Mouse (Mus musculus): ENCODE data around the gene Dcst2. TPM values are rescaled to one million over a fixed set of nuclear protein-coding genes. Genes with fewer than 3 reads are reported as not detected.
A peak's percentile ranks its signal among the peaks of the same experiment; 100 is the strongest.

Dcst2 gene
- polyA plus RNA-seq, 2 experiments: 0.03 to 0.04 TPM

DNA sequence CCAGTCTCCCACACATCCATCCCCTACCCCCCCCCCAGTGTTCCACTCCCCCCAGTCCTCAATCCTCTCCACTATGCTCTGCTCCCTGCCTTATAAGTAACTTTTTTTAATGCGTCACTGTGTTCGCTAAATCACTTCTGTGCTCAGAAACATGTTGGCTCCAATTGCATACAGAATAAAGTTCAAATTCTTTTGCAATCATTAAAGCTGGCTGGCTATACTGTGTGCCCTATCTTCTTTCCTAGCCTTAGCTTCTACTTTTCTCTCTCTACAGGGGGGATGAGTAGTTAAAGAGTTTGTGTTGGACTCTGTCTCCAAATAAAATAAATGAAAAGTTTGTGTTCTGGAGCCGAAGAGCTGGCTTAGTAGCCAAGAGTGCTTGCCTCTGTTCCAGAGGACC lies 47.9 kb downstream of the Dcst2 start:
- DNase-seq (ENCODE audit: low read depth in 3 of 3, low spot score in 3 of 3) (no peak), ATAC-seq (ENCODE audit: insufficient read depth) (no peak)
- Histone ChIP-seq H3K4me2 (ENCODE audit: low read depth) (no peak overlapping the region), H3K4me1 (replicated peaks; ENCODE audit: control insufficient read depth in 2 of 2, insufficient read depth in 2 of 2, low read length in 1 of 2) (peaks cover 4 to 6% of the 10 kb centered on the region in 2 experiments), H3K27me3 (ENCODE audit: control insufficient read depth, insufficient read depth, low read length) (no peaks in the 10 kb centered on the region), H3K36me3 (replicated peaks; ENCODE audit: control insufficient read depth, insufficient read depth, low read depth) (peaks cover 11% of the 10 kb centered on the region), H3K4me3 (ENCODE audit: insufficient read depth in 1 of 2, low read depth in 2 of 2, low read length in 2 of 2) (no peak overlapping the region), H3K9ac (replicated peaks) (no peak overlapping the region), H3K9me3 (ENCODE audit: control insufficient read depth, low read length) (no peaks in the 10 kb centered on the region), H3K27ac (no peak overlapping the region)
- WGBS (ENCODE audit: insufficient replicate concordance): 78% methylated on average over 3 of the region's 3 CpGs
- TF ChIP-seq CTCF (IDR thresholded peaks at IDR 0.05; ENCODE audit: low read depth) (no peak), EP300 (IDR thresholded peaks at IDR 0.05; ENCODE audit: low read depth) (no peak)

GRCm38 (mm10) chr3:89410864-89411263 lies 49.1 kb downstream of the Dcst2 start:
- Histone ChIP-seq H3K4me2 (ENCODE audit: low read depth) (peak overlapping the region; percentile 91), H3K9ac (replicated peaks) (peak overlapping the region; percentile 76), H3K27ac (0 out of 2 replicates have a peak overlapping the region, but pooled peaks have one; percentile 20), H3K36me3 (replicated peaks; ENCODE audit: control insufficient read depth, insufficient read depth, low read depth) (peaks cover 21% of the 10 kb centered on the region), H3K4me3 (ENCODE audit: insufficient read depth in 1 of 2, low read depth in 2 of 2, low read length in 2 of 2) (peak overlapping the region; percentile 78 to 94), H3K9me3 (ENCODE audit: control insufficient read depth, low read length) (no peaks in the 10 kb centered on the region), H3K27me3 (ENCODE audit: control insufficient read depth, insufficient read depth, low read length) (no peaks in the 10 kb centered on the region), H3K4me1 (replicated peaks; ENCODE audit: control insufficient read depth in 2 of 2, insufficient read depth in 2 of 2, low read length in 1 of 2) (peaks cover 4 to 6% of the 10 kb centered on the region in 2 experiments)
- no peak for DNase-seq (ENCODE audit: low read depth in 3 of 3, low spot score in 3 of 3)
- no peak for TF ChIP-seq CTCF (IDR thresholded peaks at IDR 0.05; ENCODE audit: low read depth)
- TF ChIP-seq EP300 (IDR thresholded peaks at IDR 0.05; ENCODE audit: low read depth): no peak
- no peak for ATAC-seq (ENCODE audit: insufficient read depth)
- 63% methylated on average over 10 of the region's 10 CpGs for WGBS (ENCODE audit: insufficient replicate concordance)

DNA sequence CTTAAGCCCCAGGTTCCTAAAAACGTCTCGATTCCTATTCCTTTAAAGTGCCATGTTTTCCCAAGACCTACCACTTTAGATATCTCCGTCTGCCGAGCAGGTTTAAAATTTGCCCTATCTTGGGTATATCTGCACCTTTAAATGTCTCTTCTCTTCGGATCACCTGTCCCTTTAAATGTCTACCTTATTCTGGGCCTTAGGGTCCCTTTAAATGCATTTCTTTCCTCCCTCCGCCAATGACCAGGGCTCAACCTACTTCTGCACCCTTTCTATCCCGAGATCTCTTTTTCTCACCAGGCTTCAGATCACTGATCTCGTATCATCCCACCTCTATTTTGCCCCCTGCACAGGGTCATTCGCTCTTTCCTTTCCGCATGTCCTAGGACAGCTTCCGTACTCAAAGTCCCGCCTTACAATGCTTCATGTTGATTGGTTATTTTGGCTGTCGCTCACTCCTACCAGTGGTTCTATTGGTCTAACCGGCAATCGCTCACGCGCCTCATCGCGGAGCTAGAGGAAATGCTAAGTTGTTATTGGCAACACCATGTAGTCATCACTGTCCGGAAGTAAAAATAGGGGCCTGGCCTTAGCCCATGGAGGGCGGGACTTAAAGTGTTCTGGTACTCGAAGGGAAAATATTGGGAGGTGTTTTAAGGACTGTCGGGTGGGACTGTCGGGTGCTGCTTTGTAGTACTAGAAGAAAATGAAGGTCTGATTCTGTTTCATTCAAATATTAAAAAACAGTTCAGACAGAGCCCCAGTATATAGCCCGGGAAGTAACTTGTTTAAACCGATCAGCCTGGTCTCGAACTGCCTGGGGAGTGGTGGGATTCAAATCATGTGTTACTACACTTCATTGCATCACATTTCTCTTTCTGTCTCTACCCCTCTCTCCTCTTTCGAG lies 50.0 kb downstream of the Dcst2 start, which contains the start of gene Flad1:
TSS of gene Flad1 (minus strand) at position 381 of the 904 bp plus-strand sequence.
- ATAC-seq (ENCODE audit: insufficient read depth) (peak; percentile 99), DNase-seq (ENCODE audit: low read depth in 3 of 3, low spot score in 3 of 3) (peak; percentile 99 to 100 (median 99))
- Histone ChIP-seq H3K27ac (peak within 1 kb of the TSS; percentile 31), H3K27me3 (ENCODE audit: control insufficient read depth, insufficient read depth, low read length) (no peaks in the 10 kb centered on the region), H3K4me1 (replicated peaks; ENCODE audit: control insufficient read depth in 2 of 2, insufficient read depth in 2 of 2, low read length in 1 of 2) (peaks cover 5 to 12% of the 10 kb centered on the region in 2 experiments), H3K4me2 (ENCODE audit: low read depth) (peak within 1 kb of the TSS; percentile 91), H3K36me3 (replicated peaks; ENCODE audit: control insufficient read depth, insufficient read depth, low read depth) (peaks cover 28% of the 10 kb centered on the region), H3K9ac (replicated peaks) (peak within 1 kb of the TSS; percentile 76), H3K9me3 (ENCODE audit: control insufficient read depth, low read length) (no peaks in the 10 kb centered on the region), H3K4me3 (ENCODE audit: insufficient read depth in 1 of 2, low read depth in 2 of 2, low read length in 2 of 2) (peak within 1 kb of the TSS; percentile 78 to 94)
- 5% methylated on average over 28 of the region's 28 CpGs for WGBS (ENCODE audit: insufficient replicate concordance)
- TF ChIP-seq CTCF (IDR thresholded peaks at IDR 0.05; ENCODE audit: low read depth) (no peak), EP300 (IDR thresholded peaks at IDR 0.05; ENCODE audit: low read depth) (peak; percentile 76; the same call in 1 of the 2 replicates)

DNA sequence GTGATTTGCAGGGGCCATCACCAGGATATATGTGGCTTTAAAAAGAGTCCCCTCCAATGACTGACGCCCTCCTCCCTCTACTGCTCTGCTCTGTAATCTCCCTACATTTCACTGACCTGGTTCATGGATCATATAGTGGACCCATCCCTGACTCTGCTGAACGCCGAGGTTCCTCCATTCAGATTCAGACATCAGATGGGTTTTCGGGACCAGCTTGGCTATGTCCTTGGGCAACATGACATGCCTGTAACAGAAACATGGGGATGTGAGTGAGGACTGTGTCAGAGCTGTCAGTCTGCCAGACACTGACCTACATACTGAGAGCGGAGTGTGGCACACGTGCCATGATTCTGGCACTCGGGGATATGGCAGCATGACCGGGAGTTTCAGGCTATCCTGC lies 54.4 kb downstream of the Dcst2 start:
- TF ChIP-seq EP300 (IDR thresholded peaks at IDR 0.05; ENCODE audit: low read depth) (no peak), CTCF (IDR thresholded peaks at IDR 0.05; ENCODE audit: low read depth) (no peak)
- Histone ChIP-seq H3K9ac (replicated peaks) (no peak overlapping the region), H3K4me2 (ENCODE audit: low read depth) (peak overlapping the region; percentile 71), H3K27ac (no peak overlapping the region), H3K4me3 (ENCODE audit: insufficient read depth in 1 of 2, low read depth in 2 of 2, low read length in 2 of 2) (no peak overlapping the region; a peak in 1 of 4 replicates), H3K9me3 (ENCODE audit: control insufficient read depth, low read length) (no peaks in the 10 kb centered on the region), H3K4me1 (replicated peaks; ENCODE audit: control insufficient read depth in 2 of 2, insufficient read depth in 2 of 2, low read length in 1 of 2) (peaks cover 22 to 28% of the 10 kb centered on the region in 2 experiments), H3K27me3 (ENCODE audit: control insufficient read depth, insufficient read depth, low read length) (no peaks in the 10 kb centered on the region), H3K36me3 (replicated peaks; ENCODE audit: control insufficient read depth, insufficient read depth, low read depth) (peaks cover 28% of the 10 kb centered on the region)
- ATAC-seq (ENCODE audit: insufficient read depth) (no peak), DNase-seq (ENCODE audit: low read depth in 3 of 3, low spot score in 3 of 3) (no peak)
- 92% methylated on average over 8 of the region's 8 CpGs for WGBS (ENCODE audit: insufficient replicate concordance)

DNA sequence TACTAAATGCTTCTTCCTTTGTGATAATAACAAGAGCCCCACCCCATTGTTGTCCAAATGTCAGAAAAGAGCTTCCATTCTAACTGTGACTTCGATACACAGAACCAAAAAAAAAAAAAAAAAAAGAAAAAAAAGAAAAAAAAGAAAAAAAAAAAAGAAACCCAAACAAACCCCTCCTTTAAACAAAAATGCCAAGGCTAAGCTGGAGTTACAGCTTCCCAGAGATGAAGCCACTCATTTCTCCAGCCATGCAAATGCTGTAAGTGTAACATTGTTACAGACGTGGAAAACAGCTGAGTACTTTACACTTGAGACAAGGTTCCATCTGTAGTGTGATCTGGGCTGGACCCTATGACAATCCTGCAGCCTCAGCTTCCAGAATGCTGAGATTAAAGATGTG lies 55.4 kb downstream of the Dcst2 start:
- peak overlapping the region; percentile 84 to 97 for H3K4me3 ChIP-seq (ENCODE audit: insufficient read depth in 1 of 2, low read depth in 2 of 2, low read length in 2 of 2)
- H3K9ac ChIP-seq (replicated peaks): peak overlapping the region; percentile 68
- TF ChIP-seq EP300 (IDR thresholded peaks at IDR 0.05; ENCODE audit: low read depth) (no peak), CTCF (IDR thresholded peaks at IDR 0.05; ENCODE audit: low read depth) (no peak)
- H3K4me1 ChIP-seq (replicated peaks; ENCODE audit: control insufficient read depth in 2 of 2, insufficient read depth in 2 of 2, low read length in 1 of 2): peaks cover 28 to 35% of the 10 kb centered on the region in 2 experiments
- peak overlapping the region; percentile 71 for H3K4me2 ChIP-seq (ENCODE audit: low read depth)
- peaks cover 28% of the 10 kb centered on the region for H3K36me3 ChIP-seq (replicated peaks; ENCODE audit: control insufficient read depth, insufficient read depth, low read depth)
- 20% methylated on average over 2 of the region's 2 CpGs for WGBS (ENCODE audit: insufficient replicate concordance)
- H3K27me3 ChIP-seq (ENCODE audit: control insufficient read depth, insufficient read depth, low read length): no peaks in the 10 kb centered on the region
- no peak for ATAC-seq (ENCODE audit: insufficient read depth)
- no peak for DNase-seq (ENCODE audit: low read depth in 3 of 3, low spot score in 3 of 3)
- H3K9me3 ChIP-seq (ENCODE audit: control insufficient read depth, low read length): no peaks in the 10 kb centered on the region
- peak overlapping the region; percentile 63 for H3K27ac ChIP-seq

Data from liver, embryonic 14.5 days (tissue).